In the genomic region with DNA sequence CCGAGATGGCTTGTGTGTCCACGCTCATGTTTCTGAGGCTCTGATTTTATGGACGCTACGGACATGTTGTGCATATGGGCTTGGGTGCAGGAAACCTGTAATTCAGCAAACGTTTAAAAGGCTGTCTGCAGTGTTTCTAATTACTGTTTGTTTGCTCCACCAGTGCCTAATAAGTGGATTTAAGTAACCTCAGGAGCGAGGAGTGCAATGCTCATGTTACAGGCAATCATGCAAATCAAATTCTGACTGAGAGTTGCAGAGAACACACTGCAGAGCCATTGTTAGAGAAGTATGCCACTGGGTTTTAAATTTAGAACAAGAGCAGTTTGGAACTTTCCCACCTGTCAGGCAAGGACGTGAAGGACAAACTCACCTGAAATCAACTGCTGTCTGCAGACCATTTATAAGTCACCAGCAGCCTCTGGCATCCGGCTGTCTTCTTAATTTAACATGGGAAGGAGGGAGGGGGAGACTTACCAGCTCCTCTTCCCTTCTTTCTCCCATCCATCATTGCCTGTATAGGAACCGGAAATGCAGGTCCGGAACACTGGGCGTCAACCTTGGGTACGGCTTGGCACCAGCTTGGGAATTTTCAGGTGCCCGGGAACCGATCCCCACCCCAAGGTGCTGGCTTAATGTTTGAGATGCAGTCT, we compare ENCODE assay signal across 11 mouse cellular contexts. TPM values are rescaled to one million over a fixed set of nuclear protein-coding genes. Genes with fewer than 3 reads are reported as not detected.
DNase-seq lines count a peak whose midpoint lies in the region; ATAC-seq and TF ChIP-seq lines count a peak whose summit lies in the region.
"Had no signal": no experiment of that assay in that cellular context is flagged by ENCODE, and none has a peak within 500 bp of the region (broad histone marks: within the 10 kb centered on the region; RNA-seq: fewer than 3 reads in every experiment).

No protein-coding gene starts in this region.

- no peaks in the 10 kb centered on the region for H3K9me3 ChIP-seq in ES-Bruce4 (replicated peaks; ENCODE audit: control insufficient read depth, insufficient read depth, low read length, poor library complexity, severe bottlenecking)
- H3K9me3 ChIP-seq in hindbrain, embryonic 12.5 days (replicated peaks), result no peaks in the 10 kb centered on the region

- DNase-seq in gastrocnemius, adult 2 months, result no peak
- DNase-seq in gastrocnemius, postnatal 25 days, result no peak
- peak; percentile 35 to 50 for DNase-seq in kidney, postnatal 4 days
- no peak for DNase-seq in urinary bladder, postnatal 36 days (ENCODE audit: low spot score in 2 of 2)
- no peak for DNase-seq in spleen, postnatal 36 days (ENCODE audit: low spot score in 2 of 2)
- DNase-seq in cerebellum, adult 18-20 months, result no peak
- DNase-seq: adrenal gland, postnatal 36 days; layer of hippocampus, postnatal 36 days had no signal

- H3K4me1 ChIP-seq in ES-Bruce4 (ENCODE audit: control insufficient read depth, insufficient read depth, low read length), result peaks cover 10% of the 10 kb centered on the region
- peaks cover 32% of the 10 kb centered on the region for H3K4me1 ChIP-seq in hindbrain, embryonic 12.5 days

- no peak for TF ChIP-seq CTCF in gastrocnemius, adult 2 months (IDR thresholded peaks at IDR 0.05)
- no peak for TF ChIP-seq CTCF in ES-Bruce4 (IDR thresholded peaks at IDR 0.05; ENCODE audit: low read depth, low read length)

- TF ChIP-seq POLR2A in ES-Bruce4 (IDR thresholded peaks at IDR 0.05; ENCODE audit: insufficient read depth, low read length), result no peak

- H3K4me3 ChIP-seq in gastrocnemius, adult 2 months, result peak overlapping the region; percentile 62
- peak overlapping the region; percentile 12 for H3K4me3 ChIP-seq in ES-Bruce4 (ENCODE audit: low read depth, low read length)
- no peak overlapping the region for H3K4me3 ChIP-seq in hindbrain, embryonic 12.5 days
- H3K4me3 ChIP-seq: myocyte had no signal

- H3K9ac ChIP-seq in ES-Bruce4 (ENCODE audit: low read depth, poor library complexity, severe bottlenecking), result peak overlapping the region; percentile 64
- no peak overlapping the region for H3K9ac ChIP-seq in hindbrain, embryonic 12.5 days

- WGBS in hindbrain, embryonic 12.5 days, result 61% methylated on average over 14 of the region's 14 CpGs

- no peak for ATAC-seq in hindbrain, embryonic 12.5 days (ENCODE audit: low FRiP score)

- no peak overlapping the region for H3K4me2 ChIP-seq in hindbrain, embryonic 12.5 days (replicated peaks)

- intact Hi-C loops in gastrocnemius, adult 2 months (cut with DNase I), result loop anchor here (2.0 kb wide), 1 partner anchor 23 kb away; no protein-coding TSS in a partner anchor

- no peak for TF ChIP-seq EP300 in ES-Bruce4 (IDR thresholded peaks at IDR 0.05; ENCODE audit: insufficient read depth, low read depth, low read length)

- H3K36me3 ChIP-seq in ES-Bruce4 (ENCODE audit: control insufficient read depth, insufficient read depth, low read length, poor library complexity, severe bottlenecking), result no peaks in the 10 kb centered on the region
- H3K36me3 ChIP-seq in hindbrain, embryonic 12.5 days, result no peaks in the 10 kb centered on the region

- H3K27me3 ChIP-seq in ES-Bruce4 (ENCODE audit: control insufficient read depth, insufficient read depth, low read length, poor library complexity, severe bottlenecking), result no peaks in the 10 kb centered on the region
- no peaks in the 10 kb centered on the region for H3K27me3 ChIP-seq in hindbrain, embryonic 12.5 days

- H3K27ac ChIP-seq in gastrocnemius, adult 2 months, result peak overlapping the region; percentile 85
- peak overlapping the region; percentile 57 for H3K27ac ChIP-seq in ES-Bruce4 (ENCODE audit: insufficient read depth, low read length)
- H3K27ac ChIP-seq in hindbrain, embryonic 12.5 days, result 0 out of 2 replicates have a peak overlapping the region, but pooled peaks have one; percentile 46

RNA-seq across cellular contexts. Expression of a gene that starts 39.0 kb away (rescaled TPM):
- total RNA-seq in gastrocnemius, adult 2 months (2021), result 10 to 100 TPM; 48.6 to 51.2 TPM
- 10 to 100 TPM; 39.5 to 39.6 TPM for total RNA-seq in gastrocnemius, postnatal 25 days (2021)
- polyA plus RNA-seq in ES-Bruce4 (2011; ENCODE audit: insufficient read depth, insufficient read length, low read depth, missing spikeins), result 36.9 and 42.5 TPM in 2 replicates
- 40.7 and 44.9 TPM in 2 replicates for polyA plus RNA-seq in hindbrain, embryonic 12.5 days (2016; fragmentation: Nextera tagmentation; extraction: Ambion mirVana)

Comparison
In these comparisons a context has a peak if more than half of its experiments do, and no peak if none do; other contexts are left out.
1. DNase-seq: peak in kidney, postnatal 4 days (2 of 2); none in gastrocnemius, adult 2 months (single experiment), gastrocnemius, postnatal 25 days (single experiment), urinary bladder, postnatal 36 days (0 of 2), spleen, postnatal 36 days (0 of 2) and cerebellum, adult 18-20 months (0 of 2).
2. Peak in every context shown above with its lines, with median percentiles within 50 percentile points of each other: H3K27ac ChIP-seq.